ENCODE assay signal across 22 mouse cellular contexts in the genomic region with DNA sequence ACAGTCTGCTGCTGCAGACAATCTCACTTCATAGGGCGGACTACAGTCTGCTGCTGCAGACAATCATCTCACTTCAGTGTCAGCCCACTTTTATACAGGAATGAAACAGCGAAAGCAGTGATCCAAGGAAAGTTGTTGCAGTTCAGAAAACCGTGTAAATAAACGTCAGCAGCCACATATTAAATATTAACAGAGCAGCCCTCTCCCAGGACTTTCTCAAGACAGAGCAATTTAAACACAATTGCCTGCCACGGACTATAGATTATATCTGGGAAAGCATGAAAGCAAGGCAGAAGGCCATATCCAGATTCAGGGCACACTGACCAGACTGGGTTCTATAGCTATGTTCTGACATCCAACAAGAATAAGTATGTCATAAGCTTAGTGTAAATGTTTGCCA. TPM values are rescaled to one million over a fixed set of nuclear protein-coding genes. Genes with fewer than 3 reads are reported as not detected.
DNase-seq lines count a peak whose midpoint lies in the region; ATAC-seq and TF ChIP-seq lines count a peak whose summit lies in the region.
"Had no signal": no experiment of that assay in that cellular context is flagged by ENCODE, and none has a peak within 500 bp of the region (broad histone marks: within the 10 kb centered on the region; RNA-seq: fewer than 3 reads in every experiment).

No protein-coding gene starts in this region.

- no peaks in the 10 kb centered on the region for H3K27me3 ChIP-seq in lung, postnatal 0 days (replicated peaks; ENCODE audit: insufficient read depth, low read length)
- H3K27me3 ChIP-seq in kidney, embryonic 15.5 days: no peaks in the 10 kb centered on the region
- H3K27me3 ChIP-seq: embryonic facial prominence, embryonic 15.5 days; forebrain, embryonic 15.5 days; heart, embryonic 15.5 days had no signal

- H3K4me2 ChIP-seq in lung, postnatal 0 days (replicated peaks; ENCODE audit: low read depth, low read length): no peak overlapping the region
- H3K4me2 ChIP-seq in kidney, embryonic 15.5 days: no peak overlapping the region
- H3K4me2 ChIP-seq: embryonic facial prominence, embryonic 15.5 days; forebrain, embryonic 15.5 days; heart, embryonic 15.5 days had no signal

- H3K9me3 ChIP-seq in lung, postnatal 0 days (ENCODE audit: low read length): no peaks in the 10 kb centered on the region
- H3K9me3 ChIP-seq in kidney, embryonic 15.5 days (replicated peaks): no peaks in the 10 kb centered on the region
- H3K9me3 ChIP-seq: embryonic facial prominence, embryonic 15.5 days; forebrain, embryonic 10.5 days; forebrain, embryonic 15.5 days; heart, embryonic 10.5 days; heart, embryonic 15.5 days had no signal

- 56% methylated on average over 5 of the region's 5 CpGs for WGBS in lung, postnatal 0 days
- WGBS in kidney, embryonic 15.5 days: 65% methylated on average over 5 of the region's 5 CpGs

- no peaks in the 10 kb centered on the region for H3K4me1 ChIP-seq in lung, postnatal 0 days (ENCODE audit: insufficient read depth, low read depth, low read length)
- H3K4me1 ChIP-seq in kidney, embryonic 15.5 days: peaks cover 3% of the 10 kb centered on the region; the same call in 1 of the 2 replicates
- H3K4me1 ChIP-seq: embryonic facial prominence, embryonic 15.5 days; forebrain, embryonic 10.5 days; forebrain, embryonic 15.5 days; heart, embryonic 10.5 days; heart, embryonic 15.5 days had no signal

- ATAC-seq in lung, postnatal 0 days: no peak
- peak; percentile 52; the same call in 1 of the 2 replicates for ATAC-seq in kidney, embryonic 15.5 days (replicated peaks; ENCODE audit: low FRiP score)
- ATAC-seq: forebrain, embryonic 15.5 days had no signal

- no peak for TF ChIP-seq CTCF in lung, postnatal 0 days (IDR thresholded peaks at IDR 0.05)

- no peak overlapping the region for H3K4me3 ChIP-seq in lung, postnatal 0 days (ENCODE audit: low read depth, low read length)
- no peak overlapping the region for H3K4me3 ChIP-seq in kidney, embryonic 15.5 days (replicated peaks)
- H3K4me3 ChIP-seq: embryonic facial prominence, embryonic 15.5 days; erythroblast, embryonic 14.5 days; forebrain, embryonic 10.5 days; forebrain, embryonic 15.5 days; heart, embryonic 10.5 days; heart, embryonic 15.5 days had no signal

- no peak overlapping the region for H3K27ac ChIP-seq in lung, postnatal 0 days (ENCODE audit: low read length)
- H3K27ac ChIP-seq in kidney, embryonic 15.5 days: peak overlapping the region; percentile 81
- H3K27ac ChIP-seq: embryonic facial prominence, embryonic 15.5 days; forebrain, embryonic 10.5 days; forebrain, embryonic 15.5 days; heart, embryonic 10.5 days; heart, embryonic 15.5 days had no signal

- H3K36me3 ChIP-seq in lung, postnatal 0 days (ENCODE audit: insufficient read depth, low read length): peaks cover 31% of the 10 kb centered on the region; the same call in 1 of the 2 replicates
- peaks cover 66% of the 10 kb centered on the region for H3K36me3 ChIP-seq in kidney, embryonic 15.5 days

- peak; percentile 36 for DNase-seq in kidney, adult 11 months
- no peak for DNase-seq in kidney, postnatal 10 days
- DNase-seq in lung, postnatal 0 days (ENCODE audit: low spot score): peak; percentile 21
- no peak for DNase-seq in lung, adult 18-20 months
- peak; percentile 31 to 69 for DNase-seq in kidney, postnatal 36 days
- DNase-seq in layer of hippocampus, adult 9-11 months: no peak
- DNase-seq in ovary, postnatal 10 days (ENCODE audit: low spot score): no peak
- DNase-seq: adrenal gland, postnatal 10 days; cerebellum, adult 11 months; cerebellum, adult 8-10 months; cerebellum, postnatal 14 days; embryo, embryonic 11 days; gastrocnemius, postnatal 10 days; heart, adult 18-20 months; heart, postnatal 14 days had no signal

- no peak overlapping the region for H3K9ac ChIP-seq in lung, postnatal 0 days (replicated peaks; ENCODE audit: low read depth)
- no peak overlapping the region for H3K9ac ChIP-seq in kidney, embryonic 15.5 days
- H3K9ac ChIP-seq: embryonic facial prominence, embryonic 15.5 days; forebrain, embryonic 15.5 days; heart, embryonic 15.5 days had no signal

- TF ChIP-seq EP300 in lung, postnatal 0 days (IDR thresholded peaks at IDR 0.05): no peak

RNA-seq across cellular contexts. Expression of a gene that starts 24.3 kb away (rescaled TPM):
- 13.7 and 13.8 TPM in 2 replicates for polyA plus RNA-seq in lung, postnatal 0 days (2015; fragmentation: Nextera tagmentation; extraction: Ambion mirVana)
- polyA plus RNA-seq in kidney, embryonic 15.5 days (2015; fragmentation: Nextera tagmentation; extraction: Ambion mirVana): 17.9 and 18.5 TPM in 2 replicates

Comparison
In these comparisons a context has a peak if more than half of its experiments do, and no peak if none do; other contexts are left out.
1. DNase-seq: peak in kidney, adult 11 months (single experiment), lung, postnatal 0 days (single experiment) and kidney, postnatal 36 days (2 of 2); none in kidney, postnatal 10 days (single experiment), lung, adult 18-20 months (0 of 2), layer of hippocampus, adult 9-11 months (single experiment) and ovary, postnatal 10 days (single experiment).